8 mouse cellular contexts compared by ENCODE assay signal in genomic region chr16:17891567-17891959, GRCm38 (mm10). TPM values are rescaled to one million over a fixed set of nuclear protein-coding genes. Genes with fewer than 3 reads are reported as not detected.
A peak's percentile ranks its signal among the peaks of the same experiment; 100 is the strongest.
DNase-seq lines count a peak whose midpoint lies in the region; ATAC-seq and TF ChIP-seq lines count a peak whose summit lies in the region.

TSS of gene Gm20518 (minus strand) at chr16:17891671.

- peak; percentile 98 for ATAC-seq in forebrain, embryonic 11.5 days (replicated peaks; ENCODE audit: low FRiP score)
- peak; percentile 99 for ATAC-seq in heart, postnatal 0 days (ENCODE audit: insufficient read depth, low read depth)
- ATAC-seq in liver, embryonic 16.5 days (ENCODE audit: low read depth): peak; percentile 97
- ATAC-seq in neural tube, embryonic 13.5 days (ENCODE audit: low read depth): peak; percentile 97

- DNase-seq in CD8-positive naive resting alpha-beta T cell, adult 2 months (ENCODE audit: low read depth in 2 of 2, low spot score in 2 of 2): peak; percentile 96 to 98
- DNase-seq in c-Kit-positive CD71-negative TER-119-negative erythroid progenitor cells, embryonic 14.5 days (ENCODE audit: low read depth): peak; percentile 98
- DNase-seq in forebrain, embryonic 11.5 days (ENCODE audit: low spot score): peak; percentile 100
- peak; percentile 96 for DNase-seq in heart, postnatal 0 days (ENCODE audit: low spot score)
- DNase-seq in kidney, postnatal 4 days: peak; percentile 100

- H3K36me3 ChIP-seq in forebrain, embryonic 11.5 days (ENCODE audit: control insufficient read depth, insufficient read depth, low read length): no peaks in the 10 kb centered on the region
- H3K36me3 ChIP-seq in heart, postnatal 0 days (replicated peaks; ENCODE audit: control insufficient read depth, insufficient read depth, low read length): 0 out of 2 replicates have a peak, but pooled peaks cover 4% of the 10 kb centered on the region
- H3K36me3 ChIP-seq in liver, embryonic 16.5 days (ENCODE audit: control insufficient read depth, insufficient read depth): no peaks in the 10 kb centered on the region
- no peaks in the 10 kb centered on the region for H3K36me3 ChIP-seq in neural tube, embryonic 13.5 days
- no peaks in the 10 kb centered on the region for H3K36me3 ChIP-seq in testis, adult 2 months (ENCODE audit: control insufficient read depth, insufficient read depth, low read length)

- under 1% methylated on average over 38 of the region's 38 CpGs for WGBS in forebrain, embryonic 11.5 days
- under 1% methylated on average over 29 of the region's 38 CpGs for WGBS in heart, postnatal 0 days
- under 1% methylated on average over 38 of the region's 38 CpGs for WGBS in liver, embryonic 16.5 days (ENCODE audit: insufficient replicate concordance)
- WGBS in neural tube, embryonic 13.5 days: under 1% methylated on average over 38 of the region's 38 CpGs

- peak within 1 kb of the TSS; percentile 94 for H3K4me3 ChIP-seq in forebrain, embryonic 11.5 days (ENCODE audit: low read depth, low read length)
- H3K4me3 ChIP-seq in heart, postnatal 0 days (ENCODE audit: low read depth, low read length): peak within 1 kb of the TSS; percentile 85
- H3K4me3 ChIP-seq in liver, embryonic 16.5 days (ENCODE audit: low read depth, low read length): peak within 1 kb of the TSS; percentile 99
- H3K4me3 ChIP-seq in neural tube, embryonic 13.5 days: peak within 1 kb of the TSS; percentile 70
- H3K4me3 ChIP-seq in testis, adult 2 months (ENCODE audit: control insufficient read depth, low read depth, low read length): peak within 1 kb of the TSS; percentile 99

- H3K27ac ChIP-seq in forebrain, embryonic 11.5 days (ENCODE audit: low read depth, low read length): peak within 1 kb of the TSS; percentile 85
- peak within 1 kb of the TSS; percentile 95 for H3K27ac ChIP-seq in heart, postnatal 0 days (ENCODE audit: low read depth)
- peak within 1 kb of the TSS; percentile 90 for H3K27ac ChIP-seq in liver, embryonic 16.5 days (ENCODE audit: low read length)
- peak within 1 kb of the TSS; percentile 98 for H3K27ac ChIP-seq in neural tube, embryonic 13.5 days (replicated peaks)
- H3K27ac ChIP-seq in testis, adult 2 months (ENCODE audit: control insufficient read depth, insufficient read depth, low read depth, low read length): peak within 1 kb of the TSS; percentile 95

- H3K9me3 ChIP-seq in forebrain, embryonic 11.5 days (ENCODE audit: control insufficient read depth, low read length): no peaks in the 10 kb centered on the region
- no peaks in the 10 kb centered on the region for H3K9me3 ChIP-seq in heart, postnatal 0 days (replicated peaks; ENCODE audit: control insufficient read depth, low read length)
- no peaks in the 10 kb centered on the region for H3K9me3 ChIP-seq in liver, embryonic 16.5 days (replicated peaks; ENCODE audit: control insufficient read depth, low read length)
- H3K9me3 ChIP-seq in neural tube, embryonic 13.5 days: no peaks in the 10 kb centered on the region

- TF ChIP-seq POLR2A in testis, adult 2 months (IDR thresholded peaks at IDR 0.05; ENCODE audit: control insufficient read depth, low read depth, low read length): peak; percentile 63

- 0 out of 2 replicates have a peak, but pooled peaks have one; percentile 4 for TF ChIP-seq CTCF in heart, postnatal 0 days (IDR thresholded peaks at IDR 0.05; ENCODE audit: low read depth)
- TF ChIP-seq CTCF in testis, adult 2 months (IDR thresholded peaks at IDR 0.05; ENCODE audit: control insufficient read depth, insufficient read depth, insufficient replicate concordance, low read depth, low read length): no peak

- no peaks in the 10 kb centered on the region for H3K27me3 ChIP-seq in forebrain, embryonic 11.5 days (ENCODE audit: control insufficient read depth, insufficient read depth, low read length)
- H3K27me3 ChIP-seq in heart, postnatal 0 days (ENCODE audit: control insufficient read depth, insufficient read depth, low read length): no peaks in the 10 kb centered on the region
- H3K27me3 ChIP-seq in liver, embryonic 16.5 days (ENCODE audit: control insufficient read depth, insufficient read depth, low read depth, low read length): no peaks in the 10 kb centered on the region
- H3K27me3 ChIP-seq in neural tube, embryonic 13.5 days: no peaks in the 10 kb centered on the region
- no peaks in the 10 kb centered on the region for H3K27me3 ChIP-seq in testis, adult 2 months (ENCODE audit: control insufficient read depth, insufficient read depth, low read length)

- H3K4me1 ChIP-seq in forebrain, embryonic 11.5 days (replicated peaks; ENCODE audit: control insufficient read depth, insufficient read depth, low read length): peaks cover 6% of the 10 kb centered on the region; the same call in 1 of the 2 replicates
- peaks cover 24% of the 10 kb centered on the region for H3K4me1 ChIP-seq in heart, postnatal 0 days (ENCODE audit: control insufficient read depth, insufficient read depth)
- peaks cover 20% of the 10 kb centered on the region for H3K4me1 ChIP-seq in liver, embryonic 16.5 days (ENCODE audit: control insufficient read depth, low read depth, low read length)
- peaks cover 30% of the 10 kb centered on the region for H3K4me1 ChIP-seq in neural tube, embryonic 13.5 days (replicated peaks)
- H3K4me1 ChIP-seq in testis, adult 2 months (ENCODE audit: control insufficient read depth, insufficient read depth, low read length): peaks cover 8% of the 10 kb centered on the region

- peak within 1 kb of the TSS; percentile 85 for H3K4me2 ChIP-seq in forebrain, embryonic 11.5 days (ENCODE audit: low read depth, low read length, severe bottlenecking)
- peak within 1 kb of the TSS; percentile 87 for H3K4me2 ChIP-seq in heart, postnatal 0 days (ENCODE audit: low read depth, low read length)
- peak within 1 kb of the TSS; percentile 86 for H3K4me2 ChIP-seq in liver, embryonic 16.5 days (ENCODE audit: low read depth, low read length)
- peak within 1 kb of the TSS; percentile 86 for H3K4me2 ChIP-seq in neural tube, embryonic 13.5 days

- H3K9ac ChIP-seq in forebrain, embryonic 11.5 days (ENCODE audit: low read length): peak within 1 kb of the TSS; percentile 98
- peak within 1 kb of the TSS; percentile 93 for H3K9ac ChIP-seq in heart, postnatal 0 days (replicated peaks; ENCODE audit: low read depth, low read length)
- peak within 1 kb of the TSS; percentile 98 for H3K9ac ChIP-seq in liver, embryonic 16.5 days (ENCODE audit: low read depth, low read length)
- H3K9ac ChIP-seq in neural tube, embryonic 13.5 days: peak within 1 kb of the TSS; percentile 96

- TF ChIP-seq EP300 in heart, postnatal 0 days (IDR thresholded peaks at IDR 0.05; ENCODE audit: low read depth): no peak

RNA-seq across cellular contexts. Expression of gene Gm20518, which starts in this region (rescaled TPM):
- polyA plus RNA-seq in forebrain, embryonic 11.5 days (2014; fragmentation: Nextera tagmentation; extraction: Ambion mirVana): 0.32 and 0.51 TPM in 2 replicates
- not detected in 2 replicates for total RNA-seq in heart, postnatal 0 days (2014; rRNA removed; ENCODE audit: low replicate concordance)
- polyA plus RNA-seq in heart, postnatal 0 days (2015; fragmentation: Nextera tagmentation; extraction: Ambion mirVana): 0.05 and 0.07 TPM in 2 replicates
- 0.09 TPM in 1 of 2 replicates, not detected in the other for polyA plus RNA-seq in liver, embryonic 16.5 days (2015; fragmentation: Nextera tagmentation; extraction: Ambion mirVana)
- 0.47 and 0.49 TPM in 2 replicates for polyA plus RNA-seq in neural tube, embryonic 13.5 days (2015; fragmentation: Nextera tagmentation; extraction: Ambion mirVana)
- polyA plus RNA-seq in testis, adult 2 months (2012; rRNA removed): 3.1 and 3.2 TPM in 2 replicates

Comparison
In these comparisons a context has a peak if more than half of its experiments do, and no peak if none do; other contexts are left out.
1. Peak in every context shown above with its lines: DNase-seq, ATAC-seq, H3K4me3 ChIP-seq and H3K27ac ChIP-seq.
2. Peak in DNase-seq, ATAC-seq, H3K4me3 ChIP-seq, H3K27ac ChIP-seq, H3K9ac ChIP-seq and H3K4me2 ChIP-seq in forebrain, embryonic 11.5 days; RNA of the gene not detected or under 1 TPM.
3. Peak in DNase-seq, ATAC-seq, H3K4me3 ChIP-seq, H3K27ac ChIP-seq, H3K9ac ChIP-seq and H3K4me2 ChIP-seq in heart, postnatal 0 days; RNA of the gene not detected or under 1 TPM.
4. Peak in ATAC-seq, H3K4me3 ChIP-seq, H3K27ac ChIP-seq, H3K9ac ChIP-seq and H3K4me2 ChIP-seq in liver, embryonic 16.5 days; RNA of the gene not detected or under 1 TPM.
5. Peak in ATAC-seq, H3K4me3 ChIP-seq, H3K27ac ChIP-seq, H3K9ac ChIP-seq and H3K4me2 ChIP-seq in neural tube, embryonic 13.5 days; RNA of the gene not detected or under 1 TPM.